ENCODE assay signal across 8 mouse cellular contexts in genomic region chr10:50902741-50903715, GRCm38 (mm10). TPM values are rescaled to one million over a fixed set of nuclear protein-coding genes. Genes with fewer than 3 reads are reported as not detected.
DNase-seq lines count a peak whose midpoint lies in the region; ATAC-seq lines count a peak whose summit lies in the region.
"Had no signal": no experiment of that assay in that cellular context is flagged by ENCODE, and none has a peak within 500 bp of the region (broad histone marks: within the 10 kb centered on the region; RNA-seq: fewer than 3 reads in every experiment).

No protein-coding gene starts in this region.

- no peak overlapping the region for H3K4me3 ChIP-seq in intestine, embryonic 16.5 days (ENCODE audit: low read length)
- H3K4me3 ChIP-seq in midbrain, embryonic 13.5 days (replicated peaks) = peak overlapping the region; percentile 10

- 0 out of 2 replicates have a peak overlapping the region, but pooled peaks have one; percentile 16 for H3K4me2 ChIP-seq in intestine, embryonic 16.5 days (ENCODE audit: low read depth, low read length)
- H3K4me2 ChIP-seq in midbrain, embryonic 13.5 days (replicated peaks) = peak overlapping the region; percentile 33

- DNase-seq in R1 (ENCODE audit: low read depth, low spot score) = peak; percentile 51
- DNase-seq in embryo, embryonic 9.5 days (ENCODE audit: extremely low spot score) = peak; percentile 72
- no peak for DNase-seq in left cerebral cortex, adult 18-20 months (ENCODE audit: low spot score in 2 of 2)
- DNase-seq in urinary bladder, adult 2 months (ENCODE audit: low spot score) = no peak
- no peak for DNase-seq in lung, postnatal 10 days
- DNase-seq: heart, postnatal 36 days had no signal

- H3K9ac ChIP-seq in intestine, embryonic 16.5 days (ENCODE audit: low read depth, low read length) = no peak overlapping the region
- H3K9ac ChIP-seq in midbrain, embryonic 13.5 days (replicated peaks) = no peak overlapping the region

- no peak overlapping the region for H3K27ac ChIP-seq in intestine, embryonic 16.5 days (ENCODE audit: low read length)
- H3K27ac ChIP-seq in midbrain, embryonic 13.5 days = peak overlapping the region; percentile 44; the same call in 1 of the 2 replicates

- peaks cover 77% of the 10 kb centered on the region for H3K27me3 ChIP-seq in intestine, embryonic 16.5 days (replicated peaks; ENCODE audit: control insufficient read depth, insufficient read depth, low read length)
- peaks cover 91% of the 10 kb centered on the region for H3K27me3 ChIP-seq in midbrain, embryonic 13.5 days

- H3K4me1 ChIP-seq in intestine, embryonic 16.5 days (ENCODE audit: control insufficient read depth, insufficient read depth, low read length) = no peaks in the 10 kb centered on the region
- peaks cover 29% of the 10 kb centered on the region for H3K4me1 ChIP-seq in midbrain, embryonic 13.5 days (replicated peaks)

- H3K36me3 ChIP-seq in intestine, embryonic 16.5 days (ENCODE audit: control insufficient read depth, insufficient read depth, low read length) = no peaks in the 10 kb centered on the region
- H3K36me3 ChIP-seq in midbrain, embryonic 13.5 days = no peaks in the 10 kb centered on the region

- WGBS in intestine, embryonic 16.5 days = under 1% methylated on average over 43 of the region's 43 CpGs
- WGBS in midbrain, embryonic 13.5 days = under 1% methylated on average over 43 of the region's 43 CpGs

- 0 out of 2 replicates have a peak, but pooled peaks have one; percentile 19 for ATAC-seq in intestine, embryonic 16.5 days
- peak; percentile 35; the same call in 1 of the 2 replicates for ATAC-seq in midbrain, embryonic 13.5 days

- H3K9me3 ChIP-seq in intestine, embryonic 16.5 days (ENCODE audit: control insufficient read depth, low read length) = no peaks in the 10 kb centered on the region
- no peaks in the 10 kb centered on the region for H3K9me3 ChIP-seq in midbrain, embryonic 13.5 days

RNA-seq across cellular contexts. Expression of gene Sim1, which starts 8.5 kb away (rescaled TPM):
- polyA plus RNA-seq in intestine, embryonic 16.5 days (2015; fragmentation: Nextera tagmentation; extraction: Ambion mirVana) = 0.02 TPM in 1 of 2 replicates, not detected in the other
- 3.6 and 6.0 TPM in 2 replicates for polyA plus RNA-seq in midbrain, embryonic 13.5 days (2015; fragmentation: Nextera tagmentation; extraction: Ambion mirVana)
- under 1 TPM; 0.65 to 0.70 TPM for total RNA-seq in left cerebral cortex, adult 18-20 months (2021)
- not detected in 2 replicates for polyA plus RNA-seq in urinary bladder, adult 2 months (2012; rRNA removed)
- total RNA-seq: heart, postnatal 36 days had no signal

Comparison
In these comparisons a context has a peak if more than half of its experiments do, and no peak if none do; other contexts are left out.
1. DNase-seq: peak in R1 (single experiment) and embryo, embryonic 9.5 days (single experiment); none in left cerebral cortex, adult 18-20 months (0 of 2), urinary bladder, adult 2 months (single experiment) and lung, postnatal 10 days (single experiment).